Mouse (Mus musculus) megakaryocyte, embryonic 14.5 days (primary cell): ENCODE measurements at regions not wholly inside any gene's neighbourhood (a gene's known extent, or its start where the extent isn't known, plus 50 kb on each side); places are given as distances from the start of the nearest gene placed in this dataset.

Experiments
- FLI1 ChIP-seq: IDR thresholded peaks from 2 replicates; pipeline ENCODE4 v1.6.1; 2012; ENCODE audit warnings: low read length, inconsistent platforms, mixed read lengths
- GATA1 ChIP-seq: IDR thresholded peaks from 3 replicates; pipeline ENCODE4 v1.6.1; 2012; ENCODE audit warnings: mixed read lengths, low read length, inconsistent platforms, borderline replicate concordance

GRCm38 (mm10) chr8:34726145-34726767 is 614.7 kb upstream of the Gm10131 start:
- TF ChIP-seq GATA1 (no peak), FLI1 (no peak)
